Mouse (Mus musculus) liver, postnatal 0 days (tissue): ENCODE data around the gene C2cd3. TPM values are rescaled to one million over a fixed set of nuclear protein-coding genes. Genes with fewer than 3 reads are reported as not detected.

Experiments
- ATAC-seq: fragments of 200-750 bp; cut with Nextera tagmentation; 2 replicates; pipeline ENCODE4 v1.8.0; 2017; ENCODE audit warnings: mild to moderate bottlenecking, moderate library complexity
- DNase-seq: peaks from one replicate; pipeline ENCODE4 v3.0.0-alpha.2; 2016
- H3K27ac ChIP-seq: fragments of 300-500 bp; sonication (generic); 2 replicates; pipeline ENCODE4 v1.5.1; 2014; ENCODE audit warnings: antibody characterized with exemption, moderate library complexity, mild to moderate bottlenecking, low read depth
- H3K27me3 ChIP-seq: fragments of 300-500 bp; sonication (generic); 2 replicates; pipeline ENCODE4 v1.6.1; 2014; ENCODE audit warnings: low read length, control low read depth, mixed read lengths; ENCODE audit not compliant: insufficient read depth
- H3K36me3 ChIP-seq: fragments of 300-500 bp; sonication (generic); replicated peaks from 2 replicates; pipeline ENCODE4 v1.6.1; 2014; ENCODE audit warnings: mild to moderate bottlenecking, control low read depth, low read length, moderate library complexity, mixed read lengths; ENCODE audit not compliant: insufficient read depth
- H3K4me1 ChIP-seq: fragments of 300-500 bp; sonication (generic); 2 replicates; pipeline ENCODE4 v1.6.1; 2014; ENCODE audit warnings: antibody characterized with exemption, mild to moderate bottlenecking, control low read depth; ENCODE audit not compliant: insufficient read depth
- H3K4me2 ChIP-seq: fragments of 300-500 bp; sonication (generic); 2 replicates; pipeline ENCODE4 v1.6.1; 2014; ENCODE audit warnings: low read depth, mild to moderate bottlenecking, low read length, moderate library complexity, mixed read lengths
- H3K4me3 ChIP-seq: fragments of 300-500 bp; sonication (generic); 2 replicates; pipeline ENCODE4 v1.5.1; 2014; ENCODE audit warnings: low read depth, low read length
- H3K9ac ChIP-seq: fragments of 300-500 bp; sonication (generic); replicated peaks from 2 replicates; pipeline ENCODE4 v1.6.1; 2014; ENCODE audit warnings: mild to moderate bottlenecking, moderate library complexity
- H3K9me3 ChIP-seq: fragments of 300-500 bp; sonication (generic); 2 replicates; pipeline ENCODE4 v1.6.1; 2016; ENCODE audit warnings: mild to moderate bottlenecking, control low read depth, low read length, mixed read lengths
- CTCF ChIP-seq: sonication (generic); IDR thresholded peaks from 2 replicates; pipeline ENCODE4 v1.5.1; 2016; ENCODE audit warnings: antibody characterized with exemption, low read depth
- EP300 ChIP-seq: IDR thresholded peaks from 2 replicates; pipeline ENCODE4 v1.6.1; 2016; ENCODE audit warnings: antibody characterized with exemption, low read depth, mild to moderate bottlenecking
- WGBS: fragments of 180-500 bp; shearing (Covaris S2); extraction: QIAGEN DNeasy Blood & Tissue Kit; methylation state at CpG from one replicate; pipeline ENCODE4 v1.1.7; 2014; ENCODE audit not compliant: insufficient replicate concordance; 5-methylcytosine and 5-hydroxymethylcytosine counted together
- polyA plus RNA-seq: library from polyadenylated mRNA; unstranded; fragments of >200 nt; fragmentation: Nextera tagmentation; extraction: Ambion mirVana; gene quantifications from 2 replicates; pipeline ENCODE4 v1.2.1, GENCODE M21; 2015

The C2cd3 gene
- polyA plus RNA-seq, 1 experiment from 2014 or later: 5.1 TPM

- DNase-seq (peak; percentile 27), ATAC-seq (no peak)
- Histone ChIP-seq H3K9me3 (no peaks in the 10 kb centered on the region), H3K27ac (no peak overlapping the region), H3K4me3 (no peak overlapping the region), H3K9ac (no peak overlapping the region), H3K4me1 (peaks cover 27% of the 10 kb centered on the region), H3K4me2 (no peak overlapping the region), H3K27me3 (no peaks in the 10 kb centered on the region), H3K36me3 (peaks cover 8% of the 10 kb centered on the region)
- TF ChIP-seq EP300: no peak
- no peak for TF ChIP-seq CTCF
- 75% methylated on average over 13 of the region's 13 CpGs for WGBS
These were observed 132.9 kb downstream of the C2cd3 start for GRCm38 (mm10) chr7:100504740-100505487.

- Histone ChIP-seq H3K27me3 (no peaks in the 10 kb centered on the region), H3K9me3 (no peaks in the 10 kb centered on the region), H3K9ac (no peak overlapping the region), H3K27ac (no peak overlapping the region), H3K4me2 (no peak overlapping the region), H3K36me3 (no peaks in the 10 kb centered on the region), H3K4me1 (peaks cover 22% of the 10 kb centered on the region), H3K4me3 (no peak overlapping the region)
- DNase-seq (no peak), ATAC-seq (no peak)
- 61% methylated on average over 4 of the region's 4 CpGs for WGBS
- 0 out of 2 replicates have a peak, but pooled peaks have one; percentile 13 for TF ChIP-seq CTCF
- TF ChIP-seq EP300: no peak
These were observed 134.5 kb downstream of the C2cd3 start for GRCm38 (mm10) chr7:100506494-100506893.

- Histone ChIP-seq H3K27ac (no peak overlapping the region), H3K4me2 (no peak overlapping the region), H3K4me3 (no peak overlapping the region), H3K4me1 (peaks cover 8% of the 10 kb centered on the region), H3K27me3 (no peaks in the 10 kb centered on the region), H3K9ac (no peak overlapping the region), H3K36me3 (no peaks in the 10 kb centered on the region), H3K9me3 (no peaks in the 10 kb centered on the region)
- 27% methylated on average over 3 of the region's 3 CpGs for WGBS
- TF ChIP-seq CTCF (no peak), EP300 (no peak)
- DNase-seq (no peak), ATAC-seq (no peak)
These were observed 136.6 kb downstream of the C2cd3 start for GRCm38 (mm10) chr7:100508670-100509069.

- H3K4me2 ChIP-seq: no peak overlapping the region
- no peak overlapping the region for H3K4me3 ChIP-seq
- H3K36me3 ChIP-seq: no peaks in the 10 kb centered on the region
- no peak overlapping the region for H3K27ac ChIP-seq
- DNase-seq: no peak
- no peak for TF ChIP-seq CTCF
- no peak for TF ChIP-seq EP300
- ATAC-seq: no peak
- no peaks in the 10 kb centered on the region for H3K27me3 ChIP-seq
- H3K9me3 ChIP-seq: no peaks in the 10 kb centered on the region
- WGBS: 56% methylated on average over 8 of the region's 8 CpGs
- H3K9ac ChIP-seq: no peak overlapping the region
- no peaks in the 10 kb centered on the region for H3K4me1 ChIP-seq
These were observed 139.6 kb downstream of the C2cd3 start for GRCm38 (mm10) chr7:100511602-100512001.

GRCm38 (mm10) chr7:100514573-100514972 lies 142.5 kb downstream of the C2cd3 start, which contains the start of gene Dnajb13:
Gene Dnajb13, minus strand, starts transcription at chr7:100514960.
- no peak for TF ChIP-seq EP300
- TF ChIP-seq CTCF: no peak
- Histone ChIP-seq H3K9ac (no peak within 1 kb of the TSS), H3K36me3 (no peaks in the 10 kb centered on the region), H3K4me1 (no peaks in the 10 kb centered on the region), H3K4me3 (no peak within 1 kb of the TSS), H3K27me3 (no peaks in the 10 kb centered on the region), H3K4me2 (no peak within 1 kb of the TSS), H3K9me3 (no peaks in the 10 kb centered on the region), H3K27ac (no peak within 1 kb of the TSS)
- 60% methylated on average over 11 of the region's 11 CpGs for WGBS
- ATAC-seq: no peak
- no peak for DNase-seq

Other genes with a start within 250 kb of the C2cd3 start
- 6.4 and 7.6 TPM in 2 replicates for gene Lipt2, start 213.0 kb upstream of the C2cd3 start, polyA plus RNA-seq
- 1.4 and 1.6 TPM in 2 replicates for gene Kcne3, start 195.7 kb upstream of the C2cd3 start, polyA plus RNA-seq
- gene Pgm2l1, start 144.8 kb upstream of the C2cd3 start, polyA plus RNA-seq: 0.91 and 0.96 TPM in 2 replicates
- 0.19 and 0.27 TPM in 2 replicates for gene P4ha3, start 86.7 kb upstream of the C2cd3 start, polyA plus RNA-seq
- 18.1 and 18.2 TPM in 2 replicates for gene Ppme1, start 74 bp downstream of the C2cd3 start, polyA plus RNA-seq
- 0.08 and 0.21 TPM in 2 replicates for gene Ucp3, start 100.8 kb downstream of the C2cd3 start, polyA plus RNA-seq
- gene Ucp2, start 121.1 kb downstream of the C2cd3 start, polyA plus RNA-seq: 530 and 545 TPM in 2 replicates
- gene Dnajb13, start 142.7 kb downstream of the C2cd3 start, polyA plus RNA-seq: 1.0 and 1.8 TPM in 2 replicates
- gene Coa4, start 164.8 kb downstream of the C2cd3 start, polyA plus RNA-seq: 11.9 and 12.4 TPM in 2 replicates
- gene Rab6a, start 235.2 kb downstream of the C2cd3 start, polyA plus RNA-seq: 44.8 and 51.0 TPM in 2 replicates
- 52.5 and 54.5 TPM in 2 replicates for gene Mrpl48, start 236.1 kb downstream of the C2cd3 start, polyA plus RNA-seq